Mouse (Mus musculus) heart, adult 2 months (tissue): ENCODE measurements around the gene Xrcc4.

Source experiments
- CTCF ChIP-seq: fragments of 200-600 bp; IDR thresholded peaks from 2 replicates; pipeline ENCODE4 v1.8.1; 2022; ENCODE audit warnings: antibody characterized with exemption, mild to moderate bottlenecking, moderate library complexity
- EP300 ChIP-seq: fragments of 200-500 bp; IDR thresholded peaks from 2 replicates; pipeline ENCODE4 v1.6.1; 2011; ENCODE audit warnings: low read depth, low read length, control low read depth; ENCODE audit not compliant: insufficient read depth
- POLR2A ChIP-seq: fragments of 200-500 bp; IDR thresholded peaks from 2 replicates; pipeline ENCODE4 v1.6.1; 2011; ENCODE audit warnings: mild to moderate bottlenecking, low read depth, low read length, control low read depth; ENCODE audit not compliant: insufficient read depth

DNA sequence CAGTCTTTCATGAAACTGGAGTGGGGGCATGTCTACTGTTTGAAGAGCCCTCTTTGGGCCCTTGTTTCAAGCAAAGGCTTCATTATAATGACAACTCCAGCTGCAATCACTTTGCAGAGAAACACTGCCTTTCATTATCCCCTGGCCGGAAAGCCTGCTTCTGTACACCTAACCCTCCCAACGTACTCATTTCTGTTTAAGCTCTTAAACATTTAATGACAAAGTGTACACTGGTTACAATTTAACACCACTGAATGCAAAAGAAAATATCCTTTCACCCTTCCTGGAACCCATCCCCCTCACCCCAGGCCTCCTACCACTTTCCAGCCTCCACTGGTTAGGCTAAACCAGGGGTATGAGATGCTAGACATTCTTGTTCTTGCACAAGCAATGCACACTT lies 362.9 kb downstream of the Xrcc4 start:
- TF ChIP-seq CTCF (no peak), POLR2A (no peak), EP300 (no peak)
